Mouse (Mus musculus): ENCODE measurements around the gene Lkaaear1.

GRCm38 (mm10) chr2:181676424-181676823, 21.8 kb downstream of the Lkaaear1 start:
- TF ChIP-seq ZNF384 (IDR thresholded peaks at IDR 0.05; ENCODE audit: low read depth, low read length) (no peak), MAFK (IDR thresholded peaks at IDR 0.05; ENCODE audit: insufficient read depth, low read depth, low read length) (no peak), CHD2 (IDR thresholded peaks at IDR 0.05; ENCODE audit: low read depth, low read length) (no peak), HCFC1 (IDR thresholded peaks at IDR 0.05; ENCODE audit: borderline replicate concordance, insufficient read depth, low read length) (no peak), ZC3H11A (IDR thresholded peaks at IDR 0.05; ENCODE audit: borderline replicate concordance, low read depth, low read length) (no peak)

All from ES-E14 (cell line).